Mouse (Mus musculus): ENCODE data around the gene Acaa1a. TPM values are rescaled to one million over a fixed set of nuclear protein-coding genes. Genes with fewer than 3 reads are reported as not detected.
"Not testable (repeated sequence)": the region's sequence is repeated elsewhere in the genome, so short reads cannot be mapped to it uniquely, and the experiment has no call there.

The Acaa1a gene
- total RNA-seq, 2 experiments from 2014 or later = 73.1 to 79.8 TPM

- no peak for DNase-seq (ENCODE audit: low spot score in 2 of 2)
- intact Hi-C loops (cut with DNase I) = no loop called here
Measured at GRCm38 (mm10) chr9:119337842-119338241, 1.6 kb upstream of the Acaa1a start.

GRCm38 (mm10) chr9:119338350-119338749 lies 1.1 kb upstream of the Acaa1a start:
- intact Hi-C loops (cut with DNase I) = no loop called here
- no peak for DNase-seq (ENCODE audit: low spot score in 2 of 2)

- no peak for DNase-seq (ENCODE audit: low spot score in 2 of 2)
- intact Hi-C loops (cut with DNase I) = no loop called here
Measured at GRCm38 (mm10) chr9:119339106-119339505, 370 bp upstream of the Acaa1a start.

- DNase-seq (ENCODE audit: low spot score in 2 of 2) = no peak
- intact Hi-C loops (cut with DNase I) = loop anchor here (2.0 to 10.0 kb wide), 2 partner anchors 17 to 415 kb away; partner anchors contain the start of genes Ctdspl and Oxsr1
Measured at GRCm38 (mm10) chr9:119340212-119340580, 720 bp downstream of the Acaa1a start.

GRCm38 (mm10) chr9:119340909-119341816 lies 1.7 kb downstream of the Acaa1a start, which contains the start of gene Myd88:
TSS of gene Myd88 (minus strand) at chr9:119341411.
- intact Hi-C loops (cut with DNase I) = loop anchor here (2.0 to 10.0 kb wide), 2 partner anchors 18 to 416 kb away; partner anchors contain the start of genes Ctdspl and Oxsr1
- DNase-seq (ENCODE audit: low spot score in 2 of 2) = peak; percentile 95

- DNase-seq (ENCODE audit: low spot score in 2 of 2) = no peak
- intact Hi-C loops (cut with DNase I) = loop anchor here (10.0 kb wide), 1 partner anchor 418 kb away; the partner anchor contains the start of gene Ctdspl
Measured at GRCm38 (mm10) chr9:119342728-119343127, 3.3 kb downstream of the Acaa1a start.

- intact Hi-C loops (cut with DNase I) = loop anchor here (10.0 kb wide), 1 partner anchor 422 kb away; the partner anchor contains the start of gene Ctdspl
Measured at GRCm38 (mm10) chr9:119346376-119346775, 6.9 kb downstream of the Acaa1a start.

GRCm38 (mm10) chr9:119350531-119350930 lies 11.1 kb downstream of the Acaa1a start:
- intact Hi-C loops (cut with DNase I) = no loop called here
- no peak for DNase-seq (ENCODE audit: low spot score in 2 of 2)

More at GRCm38 (mm10) chr9:119346376-119346775, 6.9 kb downstream of the Acaa1a start:
- no peak for DNase-seq (ENCODE audit: low spot score in 2 of 2)

GRCm38 (mm10) chr9:119350947-119351705 lies 11.7 kb downstream of the Acaa1a start:
- intact Hi-C loops (cut with DNase I) = no loop called here

GRCm38 (mm10) chr9:119352060-119352459 lies 12.6 kb downstream of the Acaa1a start:
- DNase-seq (ENCODE audit: low spot score in 2 of 2) = peak; percentile 46 to 56
- intact Hi-C loops (cut with DNase I) = no loop called here

More at GRCm38 (mm10) chr9:119350947-119351705, 11.7 kb downstream of the Acaa1a start:
- DNase-seq (ENCODE audit: low spot score in 2 of 2) = no peak

GRCm38 (mm10) chr9:119353926-119354325 lies 14.4 kb downstream of the Acaa1a start:
- DNase-seq (ENCODE audit: low spot score in 2 of 2) = no peak
- intact Hi-C loops (cut with DNase I) = no loop called here

GRCm38 (mm10) chr9:119355943-119356342 lies 16.5 kb downstream of the Acaa1a start:
- intact Hi-C loops (cut with DNase I) = loop anchor here (2.0 to 5.0 kb wide), 2 partner anchors 47 to 199 kb away; partner anchors contain the start of genes Acaa1b, Acvr2b and Gm47289
- no peak for DNase-seq (ENCODE audit: low spot score in 2 of 2)

- intact Hi-C loops (cut with DNase I) = loop anchor here (1.0 to 5.0 kb wide), 3 partner anchors 45 to 200 kb away; partner anchors contain the start of genes Acaa1b, Acvr2b and Gm47289
- peak; percentile 86 to 88 for DNase-seq (ENCODE audit: low spot score in 2 of 2)
Measured at GRCm38 (mm10) chr9:119357331-119358057, 18.0 kb downstream of the Acaa1a start, which contains the start of gene Xylb. TSS of gene Xylb (plus strand) at chr9:119357381.

GRCm38 (mm10) chr9:119358058-119358429 lies 18.6 kb downstream of the Acaa1a start:
- intact Hi-C loops (cut with DNase I) = loop anchor here (5.0 kb wide), 1 partner anchor 201 kb away; the partner anchor contains the start of genes Acaa1b and Gm47289

GRCm38 (mm10) chr9:119361416-119361815 lies 21.9 kb downstream of the Acaa1a start:
- DNase-seq (ENCODE audit: low spot score in 2 of 2) = no peak
- intact Hi-C loops (cut with DNase I) = no loop called here

More at GRCm38 (mm10) chr9:119358058-119358429, 18.6 kb downstream of the Acaa1a start:
- DNase-seq (ENCODE audit: low spot score in 2 of 2) = no peak

GRCm38 (mm10) chr9:119363229-119363628 lies 23.8 kb downstream of the Acaa1a start:
- intact Hi-C loops (cut with DNase I) = no loop called here
- no peak for DNase-seq (ENCODE audit: low spot score in 2 of 2)

GRCm38 (mm10) chr9:119365284-119365683 lies 25.8 kb downstream of the Acaa1a start, which contains the start of gene Slc22a14:
TSS of gene Slc22a14 (minus strand) at chr9:119365553.
- intact Hi-C loops (cut with DNase I) = no loop called here
- DNase-seq (ENCODE audit: low spot score in 2 of 2) = no peak

GRCm38 (mm10) chr9:119368367-119368766 lies 28.9 kb downstream of the Acaa1a start:
- no peak for DNase-seq (ENCODE audit: low spot score in 2 of 2)
- intact Hi-C loops (cut with DNase I) = no loop called here

- intact Hi-C loops (cut with DNase I); DNase-seq (ENCODE audit: low spot score in 2 of 2): not testable (repeated sequence)
Measured at GRCm38 (mm10) chr9:119370770-119371169, 31.3 kb downstream of the Acaa1a start.
